Mouse (Mus musculus): Measurements from ENCODE around the gene Rnf150.

DNA sequence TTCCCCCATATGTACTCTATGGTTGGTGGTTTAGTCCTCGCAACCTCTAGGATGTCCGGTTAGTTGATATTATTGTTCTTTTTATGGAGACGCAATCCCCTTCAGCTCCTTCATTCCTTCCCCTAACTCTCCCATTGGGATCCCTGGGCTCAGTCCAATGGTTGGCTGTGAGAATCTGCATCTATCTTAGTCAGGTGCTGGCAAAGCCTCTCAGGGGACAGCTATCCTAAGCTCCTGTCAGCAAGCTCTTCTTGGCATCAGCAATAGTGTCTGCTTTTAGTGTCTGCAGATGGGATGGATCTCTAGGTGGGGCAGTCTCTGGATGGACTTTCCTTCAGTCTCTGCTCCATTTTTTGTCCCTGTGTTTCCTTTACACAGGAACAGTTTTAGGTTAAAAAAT is 62.1 kb downstream of the Rnf150 start:
- no peak for TF ChIP-seq CTCF (IDR thresholded peaks at IDR 0.05; ENCODE audit: low read depth)
- TF ChIP-seq EP300 (optimal IDR thresholded peaks at IDR 0.05), result no peak

Measured in stomach, postnatal 0 days (tissue).